Mouse (Mus musculus) gastrocnemius, postnatal 4 days (tissue): Measurements from ENCODE around the gene Cyb5d1. TPM values are rescaled to one million over a fixed set of nuclear protein-coding genes. Genes with fewer than 3 reads are reported as not detected.

ENCODE experiments used
- DNase-seq, 2 experiments: peaks; one replicate each; pipeline ENCODE4 v3.0.0; 2021 to 2022; ENCODE audit warnings: low spot score in 2 of 2, mixed read lengths in 2 of 2
- total RNA-seq, 2 experiments: library from RNA; stranded (reverse); gene quantifications; 2 replicates each; pipeline ENCODE4 v1.2.3; 2021

The Cyb5d1 gene
- total RNA-seq, 2 experiments from 2014 or later: 21.1 to 26.4 TPM

DNA sequence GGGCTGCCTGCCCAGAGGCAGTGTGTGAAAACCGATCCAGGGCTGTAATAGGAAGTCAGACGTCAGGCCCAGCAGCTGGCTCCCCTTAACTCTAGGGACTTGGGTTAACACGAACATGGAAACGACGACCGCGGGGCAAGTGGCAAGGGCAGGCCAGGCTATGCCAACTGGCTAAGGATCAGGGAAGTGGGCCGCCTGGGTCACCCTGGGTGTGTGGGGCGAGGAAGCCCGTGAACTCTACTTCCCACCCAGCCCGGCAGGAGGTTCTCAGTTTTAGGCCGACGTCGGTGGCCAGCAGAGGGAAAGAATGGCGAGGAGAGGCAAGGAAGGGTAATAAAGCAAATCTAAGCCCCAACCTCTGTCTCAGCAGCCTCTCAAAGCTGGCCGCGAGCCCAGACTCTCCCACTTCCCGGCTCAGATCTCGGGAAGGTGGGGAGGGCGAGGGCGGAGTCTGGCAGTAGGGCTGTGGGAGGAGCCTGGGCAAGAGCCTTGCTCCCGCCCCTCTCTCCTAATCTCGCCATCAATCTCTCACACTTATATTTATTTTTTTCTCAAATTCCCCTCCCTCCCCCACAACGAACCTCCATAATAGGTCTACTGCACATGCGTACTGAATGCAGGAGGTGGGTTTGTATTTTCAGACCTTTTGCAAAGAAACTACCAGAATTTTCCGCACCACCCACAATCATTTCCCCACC lies 29.1 kb downstream of the Cyb5d1 start:
- DNase-seq: peak; percentile 94 to 97

DNA sequence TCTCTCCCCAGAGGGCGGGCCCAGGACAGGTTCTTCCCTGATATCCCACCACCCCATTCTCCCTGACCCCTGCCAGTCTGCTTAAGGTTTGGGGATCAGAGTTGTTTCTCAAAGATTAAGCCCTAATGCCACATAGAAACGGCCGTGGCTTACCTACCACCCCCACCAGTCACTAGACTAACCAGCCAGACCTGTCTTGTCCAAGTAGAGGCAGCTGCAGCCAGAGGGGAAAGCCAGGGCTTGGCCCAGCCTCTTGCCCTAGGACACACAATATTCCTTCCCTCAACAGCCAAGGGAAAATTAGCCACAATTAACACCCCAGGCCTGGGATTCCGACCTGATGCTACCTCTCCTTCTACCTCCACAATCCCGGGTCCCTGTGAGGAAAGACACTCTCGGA lies 29.7 kb downstream of the Cyb5d1 start:
- no peak for DNase-seq

- peak; percentile 96 to 98 for DNase-seq
These were observed 30.5 kb downstream of the Cyb5d1 start for GRCm38 (mm10) chr11:69364910-69365309.

GRCm38 (mm10) chr11:69364376-69364775 lies 31.1 kb downstream of the Cyb5d1 start:
- DNase-seq: no peak

DNA sequence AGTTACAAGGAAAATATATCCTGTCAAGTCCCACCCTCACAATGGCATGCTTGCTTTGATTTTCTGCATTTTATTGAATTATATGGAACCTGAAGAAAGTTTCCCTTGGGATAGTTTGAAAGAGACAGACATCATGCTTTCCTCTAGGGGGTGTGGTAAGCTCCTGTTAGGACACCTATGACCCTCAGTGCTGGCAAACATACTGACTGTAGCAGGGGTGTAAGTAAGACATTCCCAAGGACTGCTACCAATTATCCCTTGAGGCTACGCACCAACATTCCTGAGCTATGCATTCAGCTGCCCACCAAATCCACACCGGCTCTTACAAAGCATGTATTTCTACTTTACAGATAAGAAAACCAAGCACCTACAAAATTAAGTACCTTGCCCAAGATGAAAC lies 33.0 kb downstream of the Cyb5d1 start:
- no peak for DNase-seq

DNA sequence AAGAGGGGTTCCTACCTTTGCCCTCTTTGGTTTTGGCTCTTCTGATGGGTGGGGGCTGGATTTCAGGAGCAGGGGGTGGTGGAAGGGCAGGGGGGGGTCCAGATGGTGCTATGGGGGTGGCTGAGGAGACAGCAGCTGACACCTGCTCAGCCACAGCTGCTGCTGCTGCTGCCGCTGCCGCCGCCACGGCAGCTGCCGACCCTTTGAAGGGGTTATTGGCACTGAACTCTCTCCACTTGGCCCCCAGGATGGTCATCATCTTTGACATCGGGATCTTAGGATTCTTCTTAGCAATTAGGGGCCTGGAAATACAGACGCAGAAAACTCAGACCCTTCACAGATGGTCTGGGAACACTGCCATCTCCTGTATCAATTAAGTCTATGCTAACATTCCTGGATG lies 33.4 kb downstream of the Cyb5d1 start:
- no peak for DNase-seq

DNA sequence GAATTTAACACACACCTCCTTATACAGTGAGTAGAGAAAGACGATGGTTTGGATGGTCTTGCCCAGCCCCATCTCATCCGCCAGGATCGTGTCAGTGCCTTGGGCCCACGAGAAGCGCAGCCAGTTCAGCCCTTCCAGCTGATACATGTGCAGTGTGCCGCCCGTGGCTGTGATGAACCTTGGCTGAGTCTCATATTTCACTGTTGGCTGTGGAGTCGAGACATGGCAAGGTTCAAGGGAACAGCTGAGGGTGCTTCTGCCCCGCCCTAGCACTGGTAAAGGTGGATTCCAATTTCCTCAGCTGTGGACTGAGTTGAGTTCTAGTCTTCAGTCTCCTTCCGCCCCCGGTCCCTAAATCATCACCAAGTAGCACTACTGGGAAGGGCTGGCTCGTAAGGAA lies 37.7 kb downstream of the Cyb5d1 start:
- DNase-seq: no peak

GRCm38 (mm10) chr11:69356544-69356943 lies 38.9 kb downstream of the Cyb5d1 start:
- DNase-seq: no peak

DNA sequence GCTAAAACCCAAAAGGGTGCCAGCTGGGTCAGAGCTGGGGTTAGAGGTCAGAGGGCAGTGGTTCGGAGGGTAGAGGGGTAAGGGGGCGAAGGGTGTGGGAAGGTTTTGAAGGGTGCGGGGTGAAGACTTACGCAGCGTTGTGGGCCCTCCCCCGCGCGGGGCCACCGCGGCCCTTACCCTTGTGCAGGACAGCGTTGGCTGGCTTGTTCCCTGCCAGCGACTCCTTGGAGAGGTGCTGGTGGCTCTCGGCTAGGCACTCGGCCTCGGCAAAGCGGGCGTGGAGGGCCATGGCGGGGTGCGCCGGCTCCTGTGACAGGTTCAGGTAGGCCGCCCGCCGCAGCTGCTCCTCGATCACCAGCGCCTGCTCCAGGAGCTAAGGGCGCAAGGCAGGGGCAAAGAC lies 49.0 kb downstream of the Cyb5d1 start:
- DNase-seq: no peak

Other genes starting within 250 kb of the Cyb5d1 start
- not detected for gene Alox12b, start 238.6 kb downstream of the Cyb5d1 start, total RNA-seq
- gene Alox8, start 197.8 kb downstream of the Cyb5d1 start, total RNA-seq: not detected
- not detected for gene Gucy2e, start 158.6 kb downstream of the Cyb5d1 start, total RNA-seq
- 10 to 100 TPM; 12.0 to 12.9 TPM for gene Cntrob, start 71.9 kb downstream of the Cyb5d1 start, total RNA-seq
- gene Trappc1, start 71.7 kb downstream of the Cyb5d1 start, total RNA-seq: 10 to 100 TPM; 62.2 to 63.1 TPM
- gene Kcnab3, start 69.4 kb downstream of the Cyb5d1 start, total RNA-seq: under 1 TPM; 0.49 to 0.56 TPM
- 1 to 10 TPM; 2.8 to 3.1 TPM for gene Rnf227, start 55.2 kb downstream of the Cyb5d1 start, total RNA-seq
- gene Chd3, start 26.2 kb downstream of the Cyb5d1 start, total RNA-seq: 10 to 100 TPM; 73.0 to 80.8 TPM
- 10 to 100 TPM; 63.8 to 76.3 TPM for gene Naa38, start 144 bp downstream of the Cyb5d1 start, total RNA-seq
- gene Tmem88, start 2.6 kb upstream of the Cyb5d1 start, total RNA-seq: 10 to 100 TPM; 16.9 to 17.4 TPM
- gene Kdm6b, start 18.0 kb upstream of the Cyb5d1 start, total RNA-seq: 10 to 100 TPM; 51.2 to 59.4 TPM
- gene Dnah2, start 153.5 kb upstream of the Cyb5d1 start, total RNA-seq: under 1 TPM; 0.47 to 0.93 TPM
- 1 to 10 TPM; 1.9 to 2.7 TPM for gene Efnb3, start 164.6 kb upstream of the Cyb5d1 start, total RNA-seq
- gene Wrap53, start 184.6 kb upstream of the Cyb5d1 start, total RNA-seq: 1 to 10 TPM; 6.8 to 7.9 TPM
- gene Trp53, start 184.7 kb upstream of the Cyb5d1 start, total RNA-seq: 10 to 100 TPM; 51.1 to 51.9 TPM
- gene Atp1b2, start 210.3 kb upstream of the Cyb5d1 start, total RNA-seq: 100 to 1,000 TPM; 227 to 249 TPM
- gene Shbg, start 222.3 kb upstream of the Cyb5d1 start, total RNA-seq: not detected
- 1 to 10 TPM; 7.8 to 8.8 TPM for gene Sat2, start 226.4 kb upstream of the Cyb5d1 start, total RNA-seq
- 10 to 100 TPM; 90.3 to 94.0 TPM for gene Fxr2, start 237.4 kb upstream of the Cyb5d1 start, total RNA-seq